Mouse (Mus musculus): ENCODE measurements around the gene Palm3. TPM values are rescaled to one million over a fixed set of nuclear protein-coding genes. Genes with fewer than 3 reads are reported as not detected.

Gene Palm3
- polyA plus RNA-seq, 1 experiment from 2014 or later: 2.0 TPM

DNA sequence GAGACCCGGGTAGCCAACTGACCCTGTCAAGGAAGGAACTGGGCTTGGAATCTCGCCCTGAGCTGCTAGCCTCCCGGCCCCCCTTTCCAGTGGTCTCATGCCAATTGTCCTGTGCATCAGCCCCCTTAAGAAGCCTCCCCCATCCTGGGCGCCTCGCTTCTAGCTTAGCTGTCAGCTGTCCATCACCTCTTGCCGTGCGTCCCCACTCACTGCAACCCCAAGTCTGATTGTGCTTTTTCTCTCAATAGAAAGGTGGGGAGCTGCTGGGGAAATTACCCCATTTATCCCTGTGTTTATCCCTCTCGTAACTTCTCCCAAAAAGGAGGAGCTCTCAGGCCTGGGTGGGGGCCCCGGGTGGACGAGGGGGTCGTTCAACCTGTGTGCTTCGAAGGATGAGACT is 25.3 kb upstream of the Palm3 start:
- WGBS: 10% methylated on average over 12 of the region's 12 CpGs
- DNase-seq (ENCODE audit: low spot score, missing footprints): no peak
- Histone ChIP-seq H3K27me3 (ENCODE audit: control insufficient read depth, insufficient read depth, low read length) (peaks cover 16% of the 10 kb centered on the region), H3K36me3 (ENCODE audit: control insufficient read depth, insufficient read depth, low read length) (peaks cover 12% of the 10 kb centered on the region), H3K9me3 (ENCODE audit: control insufficient read depth, low read length) (no peaks in the 10 kb centered on the region), H3K4me2 (peak overlapping the region; percentile 83), H3K9ac (ENCODE audit: low read length) (no peak overlapping the region; the same call in 1 of the 2 replicates), H3K4me1 (ENCODE audit: control insufficient read depth, insufficient read depth, low read length) (peaks cover 14% of the 10 kb centered on the region), H3K27ac (ENCODE audit: low read depth, low read length) (no peak overlapping the region), H3K4me3 (ENCODE audit: low read depth, low read length) (no peak overlapping the region)
- no peak; the same call in 1 of the 2 replicates for ATAC-seq (ENCODE audit: low FRiP score)

DNA sequence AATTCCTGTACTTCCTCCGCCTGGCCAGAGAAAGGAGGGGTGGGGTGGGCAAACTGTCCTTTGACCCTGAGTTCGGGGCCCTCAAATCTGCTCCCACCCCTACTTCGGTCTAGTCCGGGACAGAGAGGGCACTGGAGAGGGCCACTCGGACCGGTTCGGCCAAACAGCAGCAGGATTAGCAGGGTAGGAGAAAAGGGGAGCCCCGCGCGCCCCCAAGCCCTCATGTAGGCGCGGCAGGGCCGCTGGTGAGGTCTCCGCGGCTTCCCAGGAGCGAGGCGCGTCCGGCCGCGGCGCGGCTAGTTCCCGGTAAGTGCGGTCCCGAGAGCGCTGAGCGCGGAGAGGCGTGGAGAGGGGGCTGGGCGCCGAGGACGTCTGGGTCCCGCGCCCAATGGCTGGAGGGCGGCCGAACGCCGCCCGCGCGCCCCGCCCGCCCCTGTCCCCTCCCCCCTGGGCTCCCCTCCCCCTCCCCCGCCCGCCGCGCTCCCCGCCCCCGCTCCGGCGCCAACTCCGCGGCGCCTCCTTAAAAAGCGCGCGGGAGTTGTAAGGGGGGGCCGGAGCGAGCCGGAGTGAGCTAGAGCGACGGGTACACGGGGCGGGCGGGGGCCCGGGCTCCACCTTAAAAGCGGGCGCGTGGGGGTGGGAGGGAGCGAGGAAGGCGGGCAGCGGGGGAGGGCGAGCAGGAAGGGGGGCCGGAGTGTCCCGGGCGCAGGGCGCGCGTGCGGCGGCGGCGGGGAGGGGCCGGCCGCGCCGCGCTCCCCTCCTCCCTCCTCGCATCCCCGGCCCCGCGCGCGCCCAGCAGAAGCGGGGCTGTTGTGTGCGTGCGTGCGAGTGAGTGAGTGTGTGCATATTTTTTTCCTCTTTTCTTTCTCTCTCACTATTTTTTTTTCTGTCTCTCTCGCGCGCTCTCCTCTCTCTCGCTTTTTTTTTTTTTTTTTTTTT is 24.4 kb upstream of the Palm3 start:
- H3K36me3 ChIP-seq (ENCODE audit: control insufficient read depth, insufficient read depth, low read length): peaks cover 6% of the 10 kb centered on the region; the same call in 1 of the 2 replicates
- ATAC-seq (ENCODE audit: low FRiP score) (peak; percentile 83), DNase-seq (ENCODE audit: low spot score, missing footprints) (peak; percentile 98)
- no peaks in the 10 kb centered on the region for H3K9me3 ChIP-seq (ENCODE audit: control insufficient read depth, low read length)
- H3K4me3 ChIP-seq (ENCODE audit: low read depth, low read length): peak overlapping the region; percentile 80
- H3K27ac ChIP-seq (ENCODE audit: low read depth, low read length): peak overlapping the region; percentile 94
- peak overlapping the region; percentile 83 for H3K4me2 ChIP-seq
- H3K4me1 ChIP-seq (ENCODE audit: control insufficient read depth, insufficient read depth, low read length): peaks cover 17% of the 10 kb centered on the region
- peak overlapping the region; percentile 87 for H3K9ac ChIP-seq (ENCODE audit: low read length)
- 0% methylated on average over 48 of the region's 103 CpGs for WGBS
- H3K27me3 ChIP-seq (ENCODE audit: control insufficient read depth, insufficient read depth, low read length): peaks cover 24% of the 10 kb centered on the region

DNA sequence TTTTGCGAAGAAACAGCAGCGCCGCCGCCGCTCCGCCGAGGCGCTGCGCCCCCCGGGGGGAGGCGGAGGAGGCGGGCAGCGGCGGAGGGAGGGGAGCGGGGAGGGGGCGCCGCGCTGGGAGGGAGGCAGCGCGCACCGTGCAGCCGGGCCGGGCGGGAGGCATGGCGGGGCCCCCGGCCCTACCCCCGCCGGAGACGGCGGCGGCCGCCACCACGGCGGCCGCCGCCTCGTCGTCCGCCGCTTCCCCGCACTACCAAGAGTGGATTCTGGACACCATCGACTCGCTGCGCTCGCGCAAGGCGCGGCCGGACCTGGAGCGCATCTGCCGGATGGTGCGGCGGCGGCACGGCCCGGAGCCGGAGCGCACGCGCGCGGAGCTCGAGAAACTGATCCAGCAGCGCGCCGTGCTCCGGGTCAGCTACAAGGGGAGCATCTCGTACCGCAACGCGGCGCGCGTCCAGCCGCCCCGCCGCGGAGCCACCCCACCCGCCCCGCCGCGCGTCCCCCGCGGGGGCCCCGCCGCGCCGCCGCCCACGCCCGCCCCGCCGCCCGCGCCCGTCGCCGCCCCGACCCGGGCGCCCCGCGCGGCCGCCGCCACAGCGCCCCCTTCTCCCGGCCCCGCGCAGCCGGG is 23.6 kb upstream of the Palm3 start, which contains the start of gene Samd1:
Samd1 (plus strand) TSS at position 162 of the 631 bp plus-strand sequence.
- peak; percentile 94 for DNase-seq (ENCODE audit: low spot score, missing footprints)
- Histone ChIP-seq H3K27ac (ENCODE audit: low read depth, low read length) (peak within 1 kb of the TSS; percentile 94), H3K36me3 (ENCODE audit: control insufficient read depth, insufficient read depth, low read length) (peaks cover 6% of the 10 kb centered on the region; the same call in 1 of the 2 replicates), H3K4me3 (ENCODE audit: low read depth, low read length) (peak within 1 kb of the TSS; percentile 80), H3K9me3 (ENCODE audit: control insufficient read depth, low read length) (no peaks in the 10 kb centered on the region), H3K9ac (ENCODE audit: low read length) (peak within 1 kb of the TSS; percentile 87), H3K4me1 (ENCODE audit: control insufficient read depth, insufficient read depth, low read length) (peaks cover 17% of the 10 kb centered on the region), H3K4me2 (peak within 1 kb of the TSS; percentile 83), H3K27me3 (ENCODE audit: control insufficient read depth, insufficient read depth, low read length) (peaks cover 25% of the 10 kb centered on the region)
- peak; percentile 19; the same call in 1 of the 2 replicates for ATAC-seq (ENCODE audit: low FRiP score)
- under 1% methylated on average over 74 of the region's 112 CpGs for WGBS

DNA sequence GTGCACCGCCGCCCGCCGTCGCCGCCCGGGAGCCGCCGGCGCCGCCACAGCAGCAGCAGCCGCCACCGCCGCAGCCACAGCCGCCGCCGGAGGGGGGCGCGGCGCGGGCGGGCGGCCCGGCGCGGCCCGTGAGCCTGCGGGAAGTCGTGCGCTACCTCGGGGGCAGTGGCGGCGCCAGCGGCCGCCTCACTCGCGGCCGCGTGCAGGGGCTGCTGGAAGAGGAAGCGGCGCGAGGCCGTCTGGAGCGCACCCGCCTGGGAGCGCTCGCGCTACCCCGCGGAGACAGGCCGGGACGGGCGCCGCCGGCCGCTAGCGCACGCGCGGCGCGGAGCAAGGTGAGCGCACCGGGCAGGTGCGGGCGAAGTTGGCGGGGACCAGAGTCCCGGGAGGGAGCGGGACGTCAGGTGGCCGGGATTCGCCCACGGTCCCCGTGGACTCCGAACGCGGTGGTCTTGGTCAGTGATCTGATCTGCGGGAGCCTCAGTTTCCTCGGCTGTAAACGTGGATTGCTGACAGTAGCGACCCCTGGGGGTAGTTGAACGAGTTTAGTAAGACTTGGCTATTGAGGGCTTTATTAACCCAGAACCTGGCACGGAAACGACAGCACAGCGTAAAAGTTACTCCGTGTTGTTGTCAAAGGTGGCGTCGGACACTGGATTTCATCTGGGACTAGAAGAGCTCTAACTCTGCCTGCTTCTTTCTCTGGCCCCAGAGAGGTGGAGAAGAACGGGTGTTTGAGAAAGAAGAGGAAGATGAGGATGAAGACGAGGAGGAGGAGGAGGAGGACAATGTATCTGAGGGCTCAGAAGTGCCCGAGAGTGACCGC is 22.8 kb upstream of the Palm3 start:
- Histone ChIP-seq H3K4me1 (ENCODE audit: control insufficient read depth, insufficient read depth, low read length) (peaks cover 17% of the 10 kb centered on the region), H3K9ac (ENCODE audit: low read length) (peak overlapping the region; percentile 76), H3K27ac (ENCODE audit: low read depth, low read length) (peak overlapping the region; percentile 41), H3K4me2 (peak overlapping the region; percentile 83), H3K9me3 (ENCODE audit: control insufficient read depth, low read length) (no peaks in the 10 kb centered on the region), H3K4me3 (ENCODE audit: low read depth, low read length) (peak overlapping the region; percentile 80), H3K27me3 (ENCODE audit: control insufficient read depth, insufficient read depth, low read length) (peaks cover 28% of the 10 kb centered on the region), H3K36me3 (ENCODE audit: control insufficient read depth, insufficient read depth, low read length) (peaks cover 6% of the 10 kb centered on the region; the same call in 1 of the 2 replicates)
- WGBS: under 1% methylated on average over 79 of the region's 92 CpGs
- ATAC-seq (ENCODE audit: low FRiP score): peak; percentile 33
- DNase-seq (ENCODE audit: low spot score, missing footprints): peak; percentile 97

DNA sequence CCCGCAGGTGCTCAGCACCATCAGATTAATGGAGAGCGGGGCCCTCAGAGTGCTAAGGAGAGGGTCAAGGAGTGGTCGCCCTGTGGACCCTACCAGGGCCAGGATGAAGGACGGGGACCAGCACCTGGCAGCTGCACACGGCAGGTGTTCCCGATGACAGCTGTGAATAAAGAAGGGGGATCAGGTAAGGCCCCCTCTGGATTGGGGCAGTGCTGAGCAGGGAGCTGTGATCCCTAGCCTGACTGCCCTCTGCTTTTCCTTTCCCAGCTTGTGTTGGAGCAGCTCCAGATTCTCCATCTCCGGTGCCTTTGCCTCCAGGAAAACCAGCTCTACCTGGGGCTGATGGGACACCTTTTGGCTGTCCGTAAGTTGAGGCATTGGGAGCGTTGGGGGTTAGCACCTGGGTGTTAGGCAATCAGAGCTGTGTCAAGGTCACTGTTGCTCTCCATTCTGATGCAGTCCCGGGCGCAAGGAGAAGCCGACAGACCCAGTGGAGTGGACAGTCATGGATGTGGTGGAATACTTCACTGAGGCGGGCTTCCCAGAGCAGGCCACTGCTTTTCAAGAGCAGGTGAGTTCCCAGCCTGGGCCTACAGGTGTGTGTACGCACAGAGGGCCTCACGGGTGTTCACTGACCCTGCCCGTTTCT is 22.1 kb upstream of the Palm3 start:
- 67% methylated on average over 16 of the region's 16 CpGs for WGBS
- DNase-seq (ENCODE audit: low spot score, missing footprints) (peak; percentile 86), ATAC-seq (ENCODE audit: low FRiP score) (no peak)
- Histone ChIP-seq H3K9ac (ENCODE audit: low read length) (peak overlapping the region; percentile 76), H3K27ac (ENCODE audit: low read depth, low read length) (no peak overlapping the region), H3K36me3 (ENCODE audit: control insufficient read depth, insufficient read depth, low read length) (peaks cover 6% of the 10 kb centered on the region; the same call in 1 of the 2 replicates), H3K9me3 (ENCODE audit: control insufficient read depth, low read length) (no peaks in the 10 kb centered on the region), H3K4me1 (ENCODE audit: control insufficient read depth, insufficient read depth, low read length) (peaks cover 19% of the 10 kb centered on the region), H3K27me3 (ENCODE audit: control insufficient read depth, insufficient read depth, low read length) (peaks cover 28% of the 10 kb centered on the region), H3K4me3 (ENCODE audit: low read depth, low read length) (peak overlapping the region; percentile 80), H3K4me2 (peak overlapping the region; percentile 83)

DNA sequence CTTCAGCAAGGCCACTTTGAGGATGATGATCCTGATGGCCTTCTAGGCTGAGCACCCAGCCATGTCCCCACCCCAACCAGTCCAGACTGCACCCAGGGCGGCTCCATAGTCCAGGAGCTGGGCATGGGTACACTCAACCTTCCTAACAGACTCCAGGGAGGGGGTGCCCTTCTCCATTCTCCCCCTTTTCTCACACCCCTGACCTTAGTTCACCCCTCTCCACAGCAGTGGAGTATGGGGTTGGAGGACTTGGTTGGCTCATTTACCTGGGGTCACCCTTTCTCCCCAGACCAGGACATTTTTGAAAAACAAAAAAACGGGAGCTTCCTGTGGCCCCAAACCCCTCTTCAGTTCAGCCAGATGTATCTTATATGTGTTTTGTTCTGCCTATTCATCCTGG is 21.4 kb upstream of the Palm3 start:
- 89% methylated on average over 2 of the region's 2 CpGs for WGBS

DNA sequence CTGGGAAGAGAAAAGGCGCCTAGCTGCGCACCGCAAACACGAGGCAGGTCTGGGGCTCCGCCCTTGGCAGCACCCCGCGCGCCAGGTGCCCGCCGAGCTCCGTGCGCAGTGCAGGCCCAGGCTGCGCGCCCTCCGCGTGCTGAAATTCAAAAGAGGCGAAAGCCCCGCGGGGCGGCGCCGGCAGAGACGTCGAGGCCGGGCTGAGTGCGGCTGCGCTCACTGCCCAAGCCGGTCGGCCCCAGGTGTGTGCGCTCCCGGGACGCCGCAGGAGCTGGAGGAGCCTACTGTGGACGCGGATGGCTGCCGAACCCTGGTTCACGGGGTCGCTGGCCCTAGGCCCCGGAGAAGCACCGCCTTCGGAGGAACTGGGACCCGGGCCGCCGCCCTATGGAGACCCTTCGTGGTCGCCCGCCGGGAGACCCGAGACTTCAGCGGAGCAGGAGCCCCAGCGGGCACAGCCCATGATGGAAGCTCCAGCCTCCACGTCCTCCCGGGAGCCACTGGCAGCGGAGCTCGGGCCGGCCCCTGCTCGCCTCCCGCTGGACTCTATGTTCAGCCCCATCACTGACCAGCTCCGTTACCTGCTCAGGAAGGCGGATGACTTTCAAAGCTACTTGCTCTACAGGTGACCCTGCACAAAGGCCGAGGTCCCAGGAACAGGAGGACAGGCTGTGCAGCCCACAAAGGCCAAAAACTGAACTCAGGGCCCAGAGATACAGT is 19.8 kb upstream of the Palm3 start, which contains the start of gene 1700067K01Rik:
1700067K01Rik (plus strand) TSS at position 222 of the 720 bp plus-strand sequence.
- Histone ChIP-seq H3K27ac (ENCODE audit: low read depth, low read length) (no peak within 1 kb of the TSS), H3K4me1 (ENCODE audit: control insufficient read depth, insufficient read depth, low read length) (peaks cover 22% of the 10 kb centered on the region), H3K4me2 (peak within 1 kb of the TSS; percentile 12; the same call in 1 of the 2 replicates), H3K9ac (ENCODE audit: low read length) (peak within 1 kb of the TSS; percentile 17; the same call in 1 of the 2 replicates), H3K4me3 (ENCODE audit: low read depth, low read length) (0 out of 2 replicates have a peak within 1 kb of the TSS, but pooled peaks have one; percentile 4), H3K36me3 (ENCODE audit: control insufficient read depth, insufficient read depth, low read length) (peaks cover 4% of the 10 kb centered on the region; the same call in 1 of the 2 replicates), H3K9me3 (ENCODE audit: control insufficient read depth, low read length) (no peaks in the 10 kb centered on the region), H3K27me3 (ENCODE audit: control insufficient read depth, insufficient read depth, low read length) (peaks cover 28% of the 10 kb centered on the region)
- DNase-seq (ENCODE audit: low spot score, missing footprints): peak; percentile 90
- ATAC-seq (ENCODE audit: low FRiP score): no peak
- 15% methylated on average over 60 of the region's 61 CpGs for WGBS

More for the DNA sequence above, 21.4 kb upstream of the Palm3 start:
- ATAC-seq (ENCODE audit: low FRiP score) (no peak), DNase-seq (ENCODE audit: low spot score, missing footprints) (no peak)
- Histone ChIP-seq H3K27ac (ENCODE audit: low read depth, low read length) (no peak overlapping the region), H3K4me2 (no peak overlapping the region), H3K9ac (ENCODE audit: low read length) (no peak overlapping the region), H3K4me1 (ENCODE audit: control insufficient read depth, insufficient read depth, low read length) (peaks cover 22% of the 10 kb centered on the region), H3K4me3 (ENCODE audit: low read depth, low read length) (no peak overlapping the region; the same call in 1 of the 2 replicates), H3K36me3 (ENCODE audit: control insufficient read depth, insufficient read depth, low read length) (peaks cover 5% of the 10 kb centered on the region; the same call in 1 of the 2 replicates), H3K9me3 (ENCODE audit: control insufficient read depth, low read length) (no peaks in the 10 kb centered on the region), H3K27me3 (ENCODE audit: control insufficient read depth, insufficient read depth, low read length) (peaks cover 28% of the 10 kb centered on the region)

Measured in midbrain, embryonic 11.5 days (tissue).